Mouse (Mus musculus) bone marrow, adult 2 months (tissue): ENCODE data around the gene Frmd7.

ENCODE experiments used
- CTCF ChIP-seq: fragments of 200-500 bp; IDR thresholded peaks from 2 replicates; pipeline ENCODE4 v1.5.1; 2011; ENCODE audit warnings: low read length, control low read depth; ENCODE audit not compliant: control insufficient read depth, insufficient read depth
- POLR2A ChIP-seq: fragments of 200-500 bp; IDR thresholded peaks from 2 replicates; pipeline ENCODE4 v1.6.1; 2011; ENCODE audit warnings: low read depth, mild to moderate bottlenecking, control low read depth, low read length, borderline replicate concordance; ENCODE audit not compliant: control insufficient read depth

- TF ChIP-seq CTCF (no peak), POLR2A (no peak)
Observed at GRCm38 (mm10) chrX:50948116-50948515, 5.6 kb upstream of the Frmd7 start.
